Mouse (Mus musculus): ENCODE measurements around the gene Ptrh1.

- TF ChIP-seq GATA1 (IDR thresholded peaks at IDR 0.05; ENCODE audit: borderline replicate concordance, low read length) (no peak), FLI1 (IDR thresholded peaks at IDR 0.05; ENCODE audit: low read length) (no peak)
Measured at GRCm38 (mm10) chr2:32730854-32731253, 44.7 kb upstream of the Ptrh1 start.

Data from megakaryocyte, embryonic 14.5 days (primary cell).